Mouse (Mus musculus) adrenal gland, adult 8-10 months (tissue): Measurements from ENCODE around the gene Jsrp1. TPM values are rescaled to one million over a fixed set of nuclear protein-coding genes. Genes with fewer than 3 reads are reported as not detected.

Experiments used
- microRNA-seq, 2 experiments: library from miRNA; unstranded; fragments of <30 nt; microRNA quantifications; one replicate each; pipeline ENCODE4 v1.2.0; 2022
- total RNA-seq, 4 experiments: library from RNA; stranded (reverse); gene quantifications; 2 replicates each; pipeline ENCODE4 v1.2.4; 2022

Jsrp1 gene
- total RNA-seq, 4 experiments from 2014 or later, result 5.7 to 23.4 (median 12.4) TPM

Small RNA genes lying within 50 kb of the gene (microRNA-seq; reads per million reads assigned to microRNA genes)
- gene Mir1982, result 0.88 to 2.5 reads per million in 2 experiments

Other genes starting within 250 kb of the Jsrp1 start
- gene Klf16, start 236.2 kb downstream of the Jsrp1 start, total RNA-seq, result 10 to 100 TPM; 12.7 to 15.4 (median 14.6) TPM
- gene Abhd17a, start 223.2 kb downstream of the Jsrp1 start, total RNA-seq, result 100 to 1,000 TPM in 1 of 4 experiments, 10 to 100 TPM in 3; 97.0 to 101 (median 97.8) TPM
- gene Scamp4, start 210.6 kb downstream of the Jsrp1 start, total RNA-seq, result 10 to 100 TPM; 58.7 to 79.9 (median 70.3) TPM
- 1 to 10 TPM; 1.8 to 4.7 (median 2.9) TPM for gene Adat3, start 210.6 kb downstream of the Jsrp1 start, total RNA-seq
- 1 to 10 TPM; 1.0 to 4.8 (median 3.5) TPM for gene Gm49322, start 207.5 kb downstream of the Jsrp1 start, total RNA-seq
- 100 to 1,000 TPM; 157 to 173 (median 165) TPM for gene Csnk1g2, start 190.7 kb downstream of the Jsrp1 start, total RNA-seq
- gene Btbd2, start 156.4 kb downstream of the Jsrp1 start, total RNA-seq, result 10 to 100 TPM; 63.4 to 94.6 (median 79.1) TPM
- gene Mknk2, start 135.4 kb downstream of the Jsrp1 start, total RNA-seq, result 100 to 1,000 TPM; 106 to 157 (median 123) TPM
- 10 to 100 TPM; 16.2 to 33.5 (median 25.7) TPM for gene Mob3a, start 111.5 kb downstream of the Jsrp1 start, total RNA-seq
- 10 to 100 TPM; 19.3 to 46.2 (median 33.3) TPM for gene Izumo4, start 111.3 kb downstream of the Jsrp1 start, total RNA-seq
- gene Ap3d1, start 71.2 kb downstream of the Jsrp1 start, total RNA-seq, result 100 to 1,000 TPM in 2 of 4 experiments, 10 to 100 TPM in 2; 91.8 to 136 (median 113) TPM
- gene Dot1l, start 58.3 kb downstream of the Jsrp1 start, total RNA-seq, result 10 to 100 TPM; 35.0 to 78.6 (median 57.4) TPM
- 10 to 100 TPM; 52.0 to 78.6 (median 55.5) TPM for gene Sf3a2, start 15.3 kb downstream of the Jsrp1 start, total RNA-seq
- 100 to 1,000 TPM in 3 of 4 experiments, 10 to 100 TPM in 1; 92.4 to 130 (median 107) TPM for gene Plekhj1, start 14.9 kb downstream of the Jsrp1 start, total RNA-seq
- gene Amh, start 8.3 kb downstream of the Jsrp1 start, total RNA-seq, result 1 to 10 TPM in 1 of 4 experiments, under 1 TPM in 3; 0.20 to 1.3 (median 0.68) TPM
- gene Oaz1, start 13.2 kb upstream of the Jsrp1 start, total RNA-seq, result 1,000 to 10,000 TPM in 1 of 4 experiments, 100 to 1,000 TPM in 3; 825 to 1,012 (median 923) TPM
- gene Lingo3, start 30.5 kb upstream of the Jsrp1 start, total RNA-seq, result 10 to 100 TPM in 3 of 4 experiments, 1 to 10 TPM in 1; 8.4 to 21.5 (median 15.9) TPM
- 10 to 100 TPM; 27.4 to 54.4 (median 34.0) TPM for gene Lsm7, start 41.7 kb upstream of the Jsrp1 start, total RNA-seq
- 10 to 100 TPM; 28.1 to 45.3 (median 36.1) TPM for gene Sppl2b, start 41.8 kb upstream of the Jsrp1 start, total RNA-seq
- under 1 TPM in 1 of 4 experiments, not detected in 3; 0.18 TPM for gene Tmprss9, start 58.4 kb upstream of the Jsrp1 start, total RNA-seq
- gene Timm13, start 87.5 kb upstream of the Jsrp1 start, total RNA-seq, result 100 to 1,000 TPM; 154 to 235 (median 185) TPM
- 10 to 100 TPM; 10.0 to 17.2 (median 15.2) TPM for gene Lmnb2, start 104.7 kb upstream of the Jsrp1 start, total RNA-seq
- 100 to 1,000 TPM in 1 of 4 experiments, 10 to 100 TPM in 3; 17.5 to 112 (median 73.6) TPM for gene Gadd45b, start 116.6 kb upstream of the Jsrp1 start, total RNA-seq
- 10 to 100 TPM in 2 of 4 experiments, 1 to 10 TPM in 2; 9.4 to 16.6 (median 12.9) TPM for gene Gng7, start 201.4 kb upstream of the Jsrp1 start, total RNA-seq
- gene Diras1, start 212.2 kb upstream of the Jsrp1 start, total RNA-seq, result 1 to 10 TPM; 3.6 to 6.5 (median 4.4) TPM
- 10 to 100 TPM; 50.7 to 86.9 (median 66.5) TPM for gene Slc39a3, start 223.9 kb upstream of the Jsrp1 start, total RNA-seq
- 100 to 1,000 TPM; 185 to 247 (median 197) TPM for gene Sgta, start 246.7 kb upstream of the Jsrp1 start, total RNA-seq